Mouse (Mus musculus) intestine, embryonic 16.5 days (tissue): ENCODE measurements around the gene Cldn4. TPM values are rescaled to one million over a fixed set of nuclear protein-coding genes. Genes with fewer than 3 reads are reported as not detected.
"Not testable (repeated sequence)": the region's sequence is repeated elsewhere in the genome, so short reads cannot be mapped to it uniquely, and the experiment has no call there.

Experiments used
- ATAC-seq: fragments of 200-750 bp; cut with Nextera tagmentation; 2 replicates; pipeline ENCODE4 v1.8.0; 2017; ENCODE audit warnings: moderate TSS enrichment, moderate library complexity
- H3K27ac ChIP-seq: fragments of 300-500 bp; sonication (generic); 2 replicates; pipeline ENCODE4 v1.5.1; 2014; ENCODE audit warnings: mild to moderate bottlenecking, low read length
- H3K27me3 ChIP-seq: fragments of 300-500 bp; sonication (generic); replicated peaks from 2 replicates; pipeline ENCODE4 v1.6.1; 2014; ENCODE audit warnings: low read length, control low read depth, mixed read lengths; ENCODE audit not compliant: control insufficient read depth, insufficient read depth
- H3K36me3 ChIP-seq: fragments of 300-500 bp; sonication (generic); 2 replicates; pipeline ENCODE4 v1.6.1; 2014; ENCODE audit warnings: low read length, control low read depth; ENCODE audit not compliant: control insufficient read depth, insufficient read depth
- H3K4me1 ChIP-seq: fragments of 300-500 bp; sonication (generic); 2 replicates; pipeline ENCODE4 v1.6.1; 2014; ENCODE audit warnings: low read length, control low read depth, mixed read lengths; ENCODE audit not compliant: control insufficient read depth, insufficient read depth
- H3K4me2 ChIP-seq: fragments of 300-500 bp; sonication (generic); 2 replicates; pipeline ENCODE4 v1.6.1; 2014; ENCODE audit warnings: low read depth, low read length, control low read depth
- H3K4me3 ChIP-seq: fragments of 300-500 bp; sonication (generic); 2 replicates; pipeline ENCODE4 v1.5.1; 2014; ENCODE audit warnings: mild to moderate bottlenecking, low read length
- H3K9ac ChIP-seq: fragments of 300-500 bp; sonication (generic); 2 replicates; pipeline ENCODE4 v1.6.1; 2014; ENCODE audit warnings: low read depth, low read length
- H3K9me3 ChIP-seq: fragments of 300-500 bp; sonication (generic); 2 replicates; pipeline ENCODE4 v1.6.1; 2016; ENCODE audit warnings: low read length, control low read depth; ENCODE audit not compliant: control insufficient read depth
- WGBS: fragments of 180-500 bp; shearing (Covaris S2); extraction: QIAGEN DNeasy Blood & Tissue Kit; methylation state at CpG from one replicate; pipeline ENCODE4 v1.1.7; 2014; 5-methylcytosine and 5-hydroxymethylcytosine counted together
- polyA plus RNA-seq: library from polyadenylated mRNA; unstranded; fragments of >200 nt; fragmentation: Nextera tagmentation; extraction: Ambion mirVana; gene quantifications from 2 replicates; pipeline ENCODE4 v1.2.1, GENCODE M21; 2015

The Cldn4 gene
- polyA plus RNA-seq, 1 experiment from 2014 or later = 54.2 TPM

DNA sequence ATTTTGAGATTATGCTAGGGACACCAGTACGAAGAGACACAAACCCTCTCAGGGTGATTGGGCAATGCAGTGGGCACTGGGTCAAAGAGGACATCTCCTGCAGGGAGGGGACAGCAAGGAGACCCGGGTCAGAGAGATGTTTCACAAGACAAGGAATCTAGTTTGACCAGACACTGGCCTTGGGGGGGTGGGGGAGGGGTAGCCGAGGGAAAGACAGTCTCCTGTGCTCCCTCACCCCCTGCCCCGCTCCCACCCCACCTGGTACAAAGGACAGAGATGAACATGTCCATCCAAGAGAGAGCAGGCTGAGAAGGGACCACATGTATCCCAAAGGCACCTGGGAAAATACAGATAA, 1.3 kb upstream of the Cldn4 start:
- WGBS = 43% methylated on average over 4 of the region's 4 CpGs
- Histone ChIP-seq H3K9me3 (no peaks in the 10 kb centered on the region), H3K27ac (peak overlapping the region; percentile 90), H3K4me2 (no peak overlapping the region), H3K9ac (no peak overlapping the region), H3K4me3 (no peak overlapping the region), H3K4me1 (peaks cover 24% of the 10 kb centered on the region), H3K27me3 (no peaks in the 10 kb centered on the region), H3K36me3 (no peaks in the 10 kb centered on the region)
- no peak for ATAC-seq

DNA sequence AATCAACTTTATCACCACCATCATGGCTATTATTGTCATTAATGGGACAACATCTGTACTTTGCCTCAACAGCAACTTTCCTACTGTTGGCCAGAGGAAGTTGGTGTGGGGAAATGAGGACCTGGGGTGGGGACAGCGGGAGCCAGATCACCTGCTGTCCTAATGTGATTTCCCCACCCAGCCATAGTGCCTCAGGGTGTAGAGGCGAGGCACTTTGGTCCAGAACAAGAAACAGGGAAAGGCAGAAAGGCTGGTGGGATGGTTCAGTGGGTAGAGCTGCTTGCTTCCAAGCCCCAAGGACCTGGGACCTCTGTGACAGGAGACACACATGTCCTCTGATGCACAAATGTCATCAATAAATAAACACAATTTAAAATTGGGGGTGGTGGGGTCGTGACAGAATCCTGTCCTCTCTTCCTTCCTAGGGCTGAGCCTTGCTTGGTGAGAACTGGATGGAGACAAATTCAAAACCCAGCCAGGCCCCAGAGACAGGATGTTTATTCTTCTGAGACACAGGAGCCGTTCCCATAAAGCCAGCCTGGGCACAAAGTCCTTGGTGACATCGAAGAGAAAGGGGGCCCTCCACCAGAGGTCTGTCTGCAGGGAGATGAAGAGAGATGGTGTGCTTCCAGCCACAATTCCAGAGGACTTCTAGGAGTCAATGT, 818 bp upstream of the Cldn4 start:
- WGBS = 38% methylated on average over 5 of the region's 5 CpGs
- H3K4me2 ChIP-seq = peak overlapping the region; percentile 27
- ATAC-seq = peak; percentile 14
- H3K36me3 ChIP-seq = no peaks in the 10 kb centered on the region
- peak overlapping the region; percentile 90 for H3K27ac ChIP-seq
- H3K4me1 ChIP-seq = peaks cover 24% of the 10 kb centered on the region
- H3K27me3 ChIP-seq = no peaks in the 10 kb centered on the region
- H3K9me3 ChIP-seq = no peaks in the 10 kb centered on the region
- peak overlapping the region; percentile 74; the same call in 1 of the 2 replicates for H3K9ac ChIP-seq
- 0 out of 2 replicates have a peak overlapping the region, but pooled peaks have one; percentile 47 for H3K4me3 ChIP-seq

GRCm38 (mm10) chr5:134946063-134946856, 474 bp downstream of the Cldn4 start:
- whole genome bisulfite sequencing = 18% methylated on average over 43 of the region's 43 CpGs
- Histone ChIP-seq H3K4me1 (peaks cover 20% of the 10 kb centered on the region), H3K27me3 (no peaks in the 10 kb centered on the region), H3K9ac (peak overlapping the region; percentile 74), H3K36me3 (no peaks in the 10 kb centered on the region), H3K9me3 (no peaks in the 10 kb centered on the region), H3K4me3 (peak overlapping the region; percentile 47), H3K27ac (peak overlapping the region; percentile 90), H3K4me2 (peak overlapping the region; percentile 44)
- ATAC-seq = peak; percentile 19

- peak overlapping the region; percentile 90 for H3K27ac ChIP-seq
- no peaks in the 10 kb centered on the region for H3K9me3 ChIP-seq
- no peaks in the 10 kb centered on the region for H3K36me3 ChIP-seq
- H3K4me3 ChIP-seq = peak overlapping the region; percentile 47
- peak overlapping the region; percentile 44 for H3K4me2 ChIP-seq
- ATAC-seq = no peak
- 33% methylated on average over 16 of the region's 19 CpGs for WGBS
- peaks cover 15% of the 10 kb centered on the region for H3K4me1 ChIP-seq
- H3K27me3 ChIP-seq = no peaks in the 10 kb centered on the region
- H3K9ac ChIP-seq = peak overlapping the region; percentile 74
Observed at GRCm38 (mm10) chr5:134945266-134945959, 1.3 kb downstream of the Cldn4 start.

GRCm38 (mm10) chr5:134944179-134944578, 2.6 kb downstream of the Cldn4 start:
- peaks cover 15% of the 10 kb centered on the region for H3K4me1 ChIP-seq
- peak overlapping the region; percentile 44; the same call in 1 of the 2 replicates for H3K4me2 ChIP-seq
- H3K9ac ChIP-seq = no peak overlapping the region
- no peaks in the 10 kb centered on the region for H3K36me3 ChIP-seq
- H3K9me3 ChIP-seq = no peaks in the 10 kb centered on the region
- 46% methylated on average over 5 of the region's 5 CpGs for WGBS
- no peaks in the 10 kb centered on the region for H3K27me3 ChIP-seq
- H3K27ac ChIP-seq = no peak overlapping the region; the same call in 1 of the 2 replicates
- ATAC-seq = no peak
- H3K4me3 ChIP-seq = no peak overlapping the region

DNA sequence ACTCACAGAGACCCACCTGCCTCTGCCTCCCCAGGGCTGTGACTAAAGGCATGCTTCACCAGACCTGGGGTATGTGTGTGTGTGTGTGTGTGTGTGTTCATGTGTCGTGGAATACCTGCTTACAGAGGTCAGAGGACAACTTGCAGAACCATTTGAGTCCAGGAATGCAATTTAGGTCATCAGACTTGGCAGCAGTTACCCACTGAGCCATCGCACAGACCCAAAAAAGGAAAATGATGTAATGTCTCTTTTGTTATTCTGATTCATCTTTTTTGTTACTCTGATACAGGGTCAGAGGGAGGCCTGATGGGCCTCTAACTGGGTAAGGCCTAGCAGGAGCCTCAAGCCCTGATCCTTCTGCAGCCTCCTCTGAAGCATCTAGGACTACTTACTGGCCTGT, 4.0 kb downstream of the Cldn4 start:
- WGBS = 78% methylated on average over 2 of the region's 2 CpGs
- H3K36me3 ChIP-seq = no peaks in the 10 kb centered on the region
- no peaks in the 10 kb centered on the region for H3K27me3 ChIP-seq
- H3K4me1 ChIP-seq = peaks cover 10% of the 10 kb centered on the region; the same call in 1 of the 2 replicates
- no peak for ATAC-seq
- H3K9me3 ChIP-seq = no peaks in the 10 kb centered on the region
- H3K4me2 ChIP-seq = no peak overlapping the region
- H3K27ac ChIP-seq = no peak overlapping the region
- H3K9ac ChIP-seq = no peak overlapping the region
- H3K4me3 ChIP-seq = no peak overlapping the region

- WGBS = 54% methylated on average over 14 of the region's 14 CpGs
- H3K27me3 ChIP-seq = no peaks in the 10 kb centered on the region
- H3K9me3 ChIP-seq = no peaks in the 10 kb centered on the region
- no peaks in the 10 kb centered on the region for H3K36me3 ChIP-seq
- peak overlapping the region; percentile 71 for H3K27ac ChIP-seq
- H3K4me3 ChIP-seq = no peak overlapping the region
- H3K4me1 ChIP-seq = no peaks in the 10 kb centered on the region
- no peak for ATAC-seq
- H3K9ac ChIP-seq = no peak overlapping the region
- H3K4me2 ChIP-seq = no peak overlapping the region
Observed at GRCm38 (mm10) chr5:134941472-134942209, 5.1 kb downstream of the Cldn4 start.

DNA sequence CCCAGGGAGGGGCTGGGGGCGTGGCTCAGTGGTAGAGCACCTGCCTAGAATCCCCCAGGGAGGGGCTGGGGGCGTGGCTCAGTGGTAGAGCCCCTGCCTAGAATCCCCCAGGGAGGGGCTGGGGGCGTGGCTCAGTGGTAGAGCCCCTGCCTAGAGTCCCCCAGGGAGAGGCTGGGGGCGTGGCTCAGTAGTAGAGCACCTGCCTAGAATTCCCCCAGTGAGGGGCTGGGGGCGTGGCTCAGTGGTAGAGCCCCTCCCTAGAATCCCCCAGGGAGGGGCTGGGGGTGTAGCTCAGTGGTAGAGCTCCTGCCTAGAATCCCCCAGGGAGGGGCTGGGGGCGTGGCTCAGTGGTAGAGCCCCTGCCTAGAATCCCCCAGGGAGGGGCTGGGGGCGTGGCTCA, 7.2 kb downstream of the Cldn4 start:
- ATAC-seq, H3K36me3 ChIP-seq, H3K9ac ChIP-seq, H3K27me3 ChIP-seq, H3K9me3 ChIP-seq, H3K4me2 ChIP-seq, H3K4me1 ChIP-seq, H3K4me3 ChIP-seq, H3K27ac ChIP-seq: not testable (repeated sequence)
- WGBS = 95% methylated on average over 2 of the region's 7 CpGs

- Histone ChIP-seq H3K36me3 (0 out of 2 replicates have a peak, but pooled peaks cover under 1% of the 10 kb centered on the region), H3K4me3 (no peak overlapping the region), H3K9me3 (no peaks in the 10 kb centered on the region), H3K4me1 (no peaks in the 10 kb centered on the region), H3K9ac (no peak overlapping the region), H3K27ac (no peak overlapping the region), H3K4me2 (no peak overlapping the region), H3K27me3 (no peaks in the 10 kb centered on the region)
- WGBS = 80% methylated on average over 3 of the region's 3 CpGs
- no peak for ATAC-seq
Observed at GRCm38 (mm10) chr5:134939069-134939468, 7.7 kb downstream of the Cldn4 start.
